Mouse (Mus musculus): ENCODE results near the gene Hmg20b. TPM values are rescaled to one million over a fixed set of nuclear protein-coding genes. Genes with fewer than 3 reads are reported as not detected.
A peak's percentile ranks its signal among the peaks of the same experiment; 100 is the strongest.

The Hmg20b gene
- 42.5 and 44.4 TPM in 2 replicates for polyA plus RNA-seq (2014; fragmentation: Nextera tagmentation; extraction: Ambion mirVana)

GRCm38 (mm10) chr10:81350351-81351063 lies at the start of gene Hmg20b:
TSS of gene Hmg20b (minus strand) at chr10:81350480.
- DNase-seq (ENCODE audit: low spot score) (peak; percentile 99), ATAC-seq (peak; percentile 96)
- Histone ChIP-seq H3K4me3 (ENCODE audit: low read depth, low read length) (peak within 1 kb of the TSS; percentile 72), H3K4me1 (ENCODE audit: control insufficient read depth, insufficient read depth, low read length) (peaks cover 15% of the 10 kb centered on the region), H3K4me2 (ENCODE audit: low read length) (peak within 1 kb of the TSS; percentile 92), H3K9me3 (replicated peaks; ENCODE audit: control insufficient read depth, low read length) (no peaks in the 10 kb centered on the region), H3K9ac (ENCODE audit: low read length) (peak within 1 kb of the TSS; percentile 79), H3K27me3 (replicated peaks; ENCODE audit: control insufficient read depth, insufficient read depth, low read length) (no peaks in the 10 kb centered on the region; the same call in 1 of the 2 replicates), H3K27ac (ENCODE audit: low read depth, low read length) (peak within 1 kb of the TSS; percentile 33; the same call in 1 of the 2 replicates), H3K36me3 (ENCODE audit: control insufficient read depth, insufficient read depth, low read length) (peaks cover 10% of the 10 kb centered on the region)
- under 1% methylated on average over 54 of the region's 54 CpGs for WGBS

GRCm38 (mm10) chr10:81399798-81400308 lies 49.6 kb upstream of the Hmg20b start:
- peaks cover 24% of the 10 kb centered on the region for H3K4me1 ChIP-seq (ENCODE audit: control insufficient read depth, insufficient read depth, low read length)
- no peaks in the 10 kb centered on the region for H3K27me3 ChIP-seq (replicated peaks; ENCODE audit: control insufficient read depth, insufficient read depth, low read length)
- H3K4me3 ChIP-seq (ENCODE audit: low read depth, low read length) = no peak overlapping the region
- peak overlapping the region; percentile 35; the same call in 1 of the 2 replicates for H3K4me2 ChIP-seq (ENCODE audit: low read length)
- DNase-seq (ENCODE audit: low spot score) (no peak), ATAC-seq (no peak)
- 83% methylated on average over 18 of the region's 18 CpGs for WGBS
- peaks cover 34% of the 10 kb centered on the region for H3K36me3 ChIP-seq (ENCODE audit: control insufficient read depth, insufficient read depth, low read length)
- 0 out of 2 replicates have a peak overlapping the region, but pooled peaks have one; percentile 17 for H3K9ac ChIP-seq (ENCODE audit: low read length)
- H3K9me3 ChIP-seq (replicated peaks; ENCODE audit: control insufficient read depth, low read length) = no peaks in the 10 kb centered on the region
- 0 out of 2 replicates have a peak overlapping the region, but pooled peaks have one; percentile 75 for H3K27ac ChIP-seq (ENCODE audit: low read depth, low read length)

GRCm38 (mm10) chr10:81399296-81399695 lies 49.0 kb upstream of the Hmg20b start:
- Histone ChIP-seq H3K9me3 (replicated peaks; ENCODE audit: control insufficient read depth, low read length) (no peaks in the 10 kb centered on the region), H3K4me3 (ENCODE audit: low read depth, low read length) (no peak overlapping the region), H3K4me2 (ENCODE audit: low read length) (no peak overlapping the region), H3K4me1 (ENCODE audit: control insufficient read depth, insufficient read depth, low read length) (peaks cover 24% of the 10 kb centered on the region), H3K27me3 (replicated peaks; ENCODE audit: control insufficient read depth, insufficient read depth, low read length) (no peaks in the 10 kb centered on the region), H3K27ac (ENCODE audit: low read depth, low read length) (no peak overlapping the region), H3K36me3 (ENCODE audit: control insufficient read depth, insufficient read depth, low read length) (peaks cover 28% of the 10 kb centered on the region), H3K9ac (ENCODE audit: low read length) (no peak overlapping the region)
- WGBS = 66% methylated on average over 5 of the region's 5 CpGs
- DNase-seq (ENCODE audit: low spot score) (no peak), ATAC-seq (no peak)

- Histone ChIP-seq H3K36me3 (ENCODE audit: control insufficient read depth, insufficient read depth, low read length) (peaks cover 18% of the 10 kb centered on the region), H3K4me3 (ENCODE audit: low read depth, low read length) (no peak overlapping the region), H3K27me3 (replicated peaks; ENCODE audit: control insufficient read depth, insufficient read depth, low read length) (no peaks in the 10 kb centered on the region), H3K4me2 (ENCODE audit: low read length) (no peak overlapping the region), H3K27ac (ENCODE audit: low read depth, low read length) (no peak overlapping the region), H3K4me1 (ENCODE audit: control insufficient read depth, insufficient read depth, low read length) (peaks cover 7% of the 10 kb centered on the region), H3K9ac (ENCODE audit: low read length) (peak overlapping the region; percentile 22; the same call in 1 of the 2 replicates), H3K9me3 (replicated peaks; ENCODE audit: control insufficient read depth, low read length) (no peaks in the 10 kb centered on the region)
- DNase-seq (ENCODE audit: low spot score) = no peak
- WGBS = 67% methylated on average over 5 of the region's 5 CpGs
- no peak for ATAC-seq
Measured at GRCm38 (mm10) chr10:81396749-81397148, 46.5 kb upstream of the Hmg20b start.

GRCm38 (mm10) chr10:81395865-81396264 lies 45.6 kb upstream of the Hmg20b start:
- H3K9ac ChIP-seq (ENCODE audit: low read length) = peak overlapping the region; percentile 21; the same call in 1 of the 2 replicates
- H3K4me2 ChIP-seq (ENCODE audit: low read length) = no peak overlapping the region
- H3K36me3 ChIP-seq (ENCODE audit: control insufficient read depth, insufficient read depth, low read length) = peaks cover 19% of the 10 kb centered on the region
- no peaks in the 10 kb centered on the region for H3K27me3 ChIP-seq (replicated peaks; ENCODE audit: control insufficient read depth, insufficient read depth, low read length)
- DNase-seq (ENCODE audit: low spot score) = no peak
- no peak overlapping the region for H3K4me3 ChIP-seq (ENCODE audit: low read depth, low read length)
- no peaks in the 10 kb centered on the region for H3K9me3 ChIP-seq (replicated peaks; ENCODE audit: control insufficient read depth, low read length)
- WGBS = 92% methylated on average over 4 of the region's 4 CpGs
- ATAC-seq = no peak
- H3K27ac ChIP-seq (ENCODE audit: low read depth, low read length) = no peak overlapping the region
- H3K4me1 ChIP-seq (ENCODE audit: control insufficient read depth, insufficient read depth, low read length) = no peaks in the 10 kb centered on the region; the same call in 1 of the 2 replicates

- H3K27me3 ChIP-seq (replicated peaks; ENCODE audit: control insufficient read depth, insufficient read depth, low read length) = no peaks in the 10 kb centered on the region
- DNase-seq (ENCODE audit: low spot score) (peak; percentile 76), ATAC-seq (peak; percentile 19; the same call in 1 of the 2 replicates)
- H3K27ac ChIP-seq (ENCODE audit: low read depth, low read length) = no peak overlapping the region
- H3K9me3 ChIP-seq (replicated peaks; ENCODE audit: control insufficient read depth, low read length) = no peaks in the 10 kb centered on the region
- WGBS = 19% methylated on average over 5 of the region's 5 CpGs
- H3K4me1 ChIP-seq (ENCODE audit: control insufficient read depth, insufficient read depth, low read length) = no peaks in the 10 kb centered on the region; the same call in 1 of the 2 replicates
- no peak overlapping the region for H3K9ac ChIP-seq (ENCODE audit: low read length)
- H3K4me2 ChIP-seq (ENCODE audit: low read length) = no peak overlapping the region
- H3K4me3 ChIP-seq (ENCODE audit: low read depth, low read length) = no peak overlapping the region
- peaks cover 16% of the 10 kb centered on the region for H3K36me3 ChIP-seq (ENCODE audit: control insufficient read depth, insufficient read depth, low read length)
Measured at GRCm38 (mm10) chr10:81395127-81395526, 44.8 kb upstream of the Hmg20b start.

GRCm38 (mm10) chr10:81393456-81394063 lies 43.3 kb upstream of the Hmg20b start:
- DNase-seq (ENCODE audit: low spot score) (no peak), ATAC-seq (no peak)
- 8% methylated on average over 19 of the region's 19 CpGs for WGBS
- no peaks in the 10 kb centered on the region; the same call in 1 of the 2 replicates for H3K4me1 ChIP-seq (ENCODE audit: control insufficient read depth, insufficient read depth, low read length)
- peak overlapping the region; percentile 42 for H3K4me2 ChIP-seq (ENCODE audit: low read length)
- no peak overlapping the region for H3K4me3 ChIP-seq (ENCODE audit: low read depth, low read length)
- no peaks in the 10 kb centered on the region for H3K9me3 ChIP-seq (replicated peaks; ENCODE audit: control insufficient read depth, low read length)
- H3K36me3 ChIP-seq (ENCODE audit: control insufficient read depth, insufficient read depth, low read length) = peaks cover 12% of the 10 kb centered on the region
- peak overlapping the region; percentile 50; the same call in 1 of the 2 replicates for H3K9ac ChIP-seq (ENCODE audit: low read length)
- H3K27ac ChIP-seq (ENCODE audit: low read depth, low read length) = no peak overlapping the region; the same call in 1 of the 2 replicates
- no peaks in the 10 kb centered on the region for H3K27me3 ChIP-seq (replicated peaks; ENCODE audit: control insufficient read depth, insufficient read depth, low read length)

- H3K27ac ChIP-seq (ENCODE audit: low read depth, low read length) = no peak within 1 kb of the TSS; the same call in 1 of the 2 replicates
- H3K9ac ChIP-seq (ENCODE audit: low read length) = peak within 1 kb of the TSS; percentile 50; the same call in 1 of the 2 replicates
- H3K4me1 ChIP-seq (ENCODE audit: control insufficient read depth, insufficient read depth, low read length) = no peaks in the 10 kb centered on the region; the same call in 1 of the 2 replicates
- H3K36me3 ChIP-seq (ENCODE audit: control insufficient read depth, insufficient read depth, low read length) = peaks cover 19% of the 10 kb centered on the region
- H3K9me3 ChIP-seq (replicated peaks; ENCODE audit: control insufficient read depth, low read length) = no peaks in the 10 kb centered on the region
- WGBS = 73% methylated on average over 14 of the region's 14 CpGs
- H3K4me2 ChIP-seq (ENCODE audit: low read length) = peak within 1 kb of the TSS; percentile 42
- H3K4me3 ChIP-seq (ENCODE audit: low read depth, low read length) = no peak within 1 kb of the TSS
- ATAC-seq (no peak), DNase-seq (ENCODE audit: low spot score) (no peak)
- H3K27me3 ChIP-seq (replicated peaks; ENCODE audit: control insufficient read depth, insufficient read depth, low read length) = no peaks in the 10 kb centered on the region
Measured at GRCm38 (mm10) chr10:81392781-81393185, 42.5 kb upstream of the Hmg20b start, which contains the start of gene Smim24. TSS of gene Smim24 (plus strand) at chr10:81393051.
